Mouse (Mus musculus): ENCODE measurements around the gene Ccdc17.

Gene Ccdc17

DNA sequence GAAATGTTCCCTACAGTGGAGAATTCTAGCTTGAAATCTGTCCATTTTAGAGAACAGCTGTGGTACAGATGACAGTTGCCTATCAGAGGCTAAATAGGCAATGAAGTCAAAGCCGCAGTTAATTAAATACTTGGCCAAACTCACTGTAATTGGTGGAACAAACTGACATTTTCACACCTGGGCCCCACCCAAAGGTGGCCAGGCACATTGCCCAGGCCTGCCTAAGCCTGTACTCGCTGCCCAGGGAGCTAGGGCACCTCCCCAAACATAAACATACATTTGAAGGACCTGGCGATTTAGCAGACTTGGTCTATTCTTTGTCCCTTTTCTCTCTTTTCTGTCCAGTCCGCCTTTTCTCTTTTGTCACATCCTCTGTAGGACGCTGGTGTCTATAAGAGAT is at the start of gene Ccdc17:
TSS of gene Ccdc17 (plus strand) at position 276 of the 400 bp plus-strand sequence.
- DNase-seq (ENCODE audit: low read depth, low spot score): no peak

DNA sequence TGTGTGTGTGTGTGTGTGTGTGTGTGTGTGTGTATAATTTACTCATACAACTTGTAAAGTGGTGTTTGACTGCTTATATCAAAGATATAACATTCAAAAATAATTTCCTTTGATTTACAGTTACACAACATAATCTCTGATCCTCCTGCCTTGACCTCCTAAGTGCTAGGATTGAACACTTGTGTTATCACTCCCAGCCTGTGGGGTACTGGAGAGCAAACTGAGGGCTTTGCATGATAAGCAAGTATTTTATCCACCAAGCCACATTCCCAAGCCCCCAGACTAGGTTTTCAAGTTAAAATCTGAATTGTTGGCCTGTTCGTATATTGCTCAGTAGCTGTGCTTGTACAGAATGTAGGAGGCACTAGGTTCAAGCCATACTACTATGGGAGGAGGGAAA is 46.0 kb upstream of the Ccdc17 start:
- DNase-seq (ENCODE audit: low read depth, low spot score): no peak

DNA sequence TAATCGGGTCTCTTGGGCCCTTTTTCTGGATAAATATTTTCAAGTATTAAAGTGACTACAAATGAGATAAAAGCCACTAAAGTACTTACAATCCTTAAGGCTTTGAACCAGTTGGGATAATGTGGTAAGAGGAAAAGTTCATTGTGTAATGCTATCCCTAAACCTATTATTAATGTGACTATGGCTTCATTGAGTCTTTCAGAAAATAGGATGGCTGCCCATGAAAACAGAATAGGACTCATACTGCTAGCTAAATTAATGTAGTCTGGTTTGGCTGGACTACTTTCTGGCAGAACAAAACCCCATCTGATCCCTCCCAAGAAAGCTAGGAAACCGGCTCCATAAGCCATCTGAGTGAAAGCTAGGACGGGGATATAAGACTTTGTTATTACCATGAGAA is 43.4 kb upstream of the Ccdc17 start:
- DNase-seq (ENCODE audit: low read depth, low spot score): no peak

DNA sequence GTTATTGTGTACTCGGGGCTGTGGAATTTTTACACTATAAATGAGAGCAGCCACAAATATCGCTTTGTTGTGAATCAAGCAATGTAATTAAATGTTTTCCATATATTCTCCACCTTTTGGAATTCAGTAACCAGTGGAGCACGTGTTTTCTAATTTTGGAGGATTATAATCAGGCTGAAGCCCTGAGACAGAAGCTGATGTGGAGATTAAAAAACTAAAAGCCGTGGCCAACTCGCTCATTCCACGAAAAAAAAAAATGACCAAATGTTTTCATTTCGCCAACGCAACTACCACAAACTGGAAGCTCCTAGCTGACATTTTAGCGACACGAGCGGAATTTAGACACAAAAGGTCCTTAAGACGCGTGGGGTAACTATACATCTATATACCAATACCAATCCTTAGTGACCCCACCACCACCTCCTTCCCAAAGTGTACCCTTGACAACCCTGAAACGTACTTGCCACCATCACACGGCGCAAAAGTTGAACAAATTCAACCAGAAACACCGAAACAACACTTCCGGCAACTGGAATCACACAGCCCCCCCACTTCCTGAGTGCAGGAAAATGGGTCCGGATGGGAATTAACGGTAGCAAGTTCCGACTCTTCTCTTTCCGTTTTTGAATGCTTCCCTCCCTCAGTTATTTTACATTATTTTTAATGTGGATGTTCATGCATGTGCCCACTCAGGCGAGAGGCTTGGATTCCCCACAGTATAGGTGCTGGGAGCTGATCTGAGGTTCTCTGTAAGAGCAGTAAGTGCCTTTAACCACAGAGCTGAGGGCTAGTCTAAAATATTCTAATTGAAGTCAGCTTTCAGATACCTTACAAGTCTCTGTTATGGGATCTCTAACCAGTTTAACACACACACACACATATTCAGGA is 40.8 kb upstream of the Ccdc17 start, which contains the start of gene Tmem69:
TSS of gene Tmem69 (minus strand) at position 524 of the 888 bp plus-strand sequence.
- peak; percentile 60 for DNase-seq (ENCODE audit: low read depth, low spot score)

DNA sequence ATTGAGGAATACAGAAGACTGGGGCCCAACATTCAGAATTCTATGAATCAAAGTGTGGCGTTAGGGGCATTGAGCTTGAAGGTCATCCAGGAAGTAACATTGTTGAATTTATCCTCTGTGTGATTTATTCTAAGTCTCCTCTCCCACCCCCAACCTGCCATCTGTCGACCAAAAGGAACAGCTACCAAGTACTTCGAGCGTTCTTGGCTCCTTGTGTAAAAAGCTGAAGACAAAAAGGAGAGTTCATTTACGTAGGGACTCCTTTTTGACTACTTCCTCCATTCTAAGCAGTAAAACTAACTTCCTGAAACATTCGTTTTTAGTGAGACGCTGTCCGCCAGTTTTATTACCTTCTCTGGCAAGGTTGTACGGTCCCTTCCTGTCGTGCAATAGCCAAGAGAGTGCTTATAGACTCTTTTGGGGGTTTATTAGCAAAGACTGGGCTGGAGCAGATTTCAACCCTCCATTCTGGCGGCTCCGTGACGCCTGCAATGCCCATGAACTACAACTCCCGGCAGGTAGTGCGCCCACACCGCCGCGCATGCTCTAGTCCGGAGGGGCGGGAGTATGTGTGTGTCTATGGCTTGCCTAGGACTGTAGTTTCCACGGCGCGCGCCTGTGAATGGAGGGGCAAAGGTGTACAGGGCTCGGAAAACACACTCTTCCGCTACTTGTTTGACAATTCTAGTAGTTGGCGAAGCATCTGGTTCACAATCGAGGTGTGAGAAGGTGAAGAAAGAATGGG is 39.7 kb upstream of the Ccdc17 start:
- peak; percentile 89 for DNase-seq (ENCODE audit: low read depth, low spot score)

DNA sequence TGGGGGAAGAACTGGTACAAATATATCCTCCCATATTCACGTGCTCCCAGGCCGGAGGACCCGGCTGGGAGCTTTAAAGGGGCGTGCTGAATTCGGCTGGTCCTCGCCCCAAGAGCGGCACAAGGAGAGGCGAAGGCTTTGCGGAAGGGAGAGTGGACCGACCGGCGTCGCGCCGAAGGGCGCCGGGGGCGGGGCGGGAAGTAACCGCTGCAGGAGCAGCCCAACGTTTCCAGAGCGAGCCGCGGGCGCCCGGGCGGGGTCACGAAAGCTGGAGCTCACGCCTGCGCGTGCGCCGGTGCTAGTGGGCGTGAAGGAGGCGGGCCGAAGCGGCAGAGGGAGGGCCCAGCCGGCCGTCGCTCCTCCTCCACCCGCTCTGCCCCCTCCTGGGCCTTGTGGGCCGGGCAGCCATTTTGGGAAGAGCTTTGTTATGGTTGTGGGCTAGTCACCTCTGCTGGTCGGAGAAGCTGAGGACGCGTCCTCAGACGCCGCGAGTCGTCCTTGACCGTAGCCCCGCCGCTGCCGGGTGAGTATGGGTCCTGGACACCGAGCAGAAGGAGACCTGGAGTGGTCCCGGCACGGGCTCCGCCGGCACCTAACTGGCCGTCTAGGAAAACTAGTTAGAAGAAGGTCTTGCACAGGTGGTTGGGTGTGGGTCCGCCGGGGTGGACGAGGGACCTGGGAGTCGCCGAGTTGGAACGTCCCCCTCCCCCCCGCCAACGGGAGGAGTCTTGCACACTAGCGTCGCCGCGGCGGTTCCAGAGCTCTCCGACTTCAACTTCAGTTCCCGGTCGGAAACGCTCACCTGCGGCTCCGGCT is 38.9 kb upstream of the Ccdc17 start, which contains the start of gene Gpbp1l1:
TSS of gene Gpbp1l1 (plus strand) at position 353 of the 816 bp plus-strand sequence.
- peak; percentile 94 for DNase-seq (ENCODE audit: low read depth, low spot score)

DNA sequence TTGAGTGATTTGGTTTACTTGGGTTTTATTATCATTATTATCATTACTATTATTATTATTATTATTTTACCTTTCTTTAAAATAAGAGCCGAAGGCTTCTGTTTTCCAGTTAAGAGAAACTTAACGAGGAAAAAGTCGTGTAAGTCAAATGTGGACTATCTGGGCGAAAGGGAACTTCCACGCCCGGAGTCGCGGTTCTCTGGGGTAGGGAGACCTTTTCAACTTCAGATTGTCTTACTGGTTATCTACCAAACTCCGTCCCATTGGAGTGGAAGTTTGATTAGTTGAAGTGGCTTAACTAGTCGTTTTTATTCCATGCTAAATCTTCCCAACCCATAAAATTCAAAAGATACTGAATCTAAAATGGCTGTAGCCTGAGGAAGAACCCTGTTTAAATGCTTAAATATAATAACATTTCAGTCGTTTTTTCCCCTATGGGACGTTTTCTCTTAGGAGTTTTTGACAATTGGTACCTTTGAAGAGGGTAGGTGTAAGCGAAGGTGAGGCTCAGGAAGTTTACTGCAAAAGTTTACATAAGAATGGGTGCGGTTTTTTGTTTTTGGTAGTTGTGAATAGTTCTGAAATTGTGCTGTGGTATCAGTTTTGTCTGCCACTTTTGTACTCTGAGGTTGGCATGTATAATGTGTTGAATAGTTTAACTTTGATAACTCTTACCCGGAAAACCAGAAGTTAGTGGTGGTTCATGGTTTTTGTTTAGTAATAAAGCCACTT is 38.1 kb upstream of the Ccdc17 start:
- DNase-seq (ENCODE audit: low read depth, low spot score): no peak

DNA sequence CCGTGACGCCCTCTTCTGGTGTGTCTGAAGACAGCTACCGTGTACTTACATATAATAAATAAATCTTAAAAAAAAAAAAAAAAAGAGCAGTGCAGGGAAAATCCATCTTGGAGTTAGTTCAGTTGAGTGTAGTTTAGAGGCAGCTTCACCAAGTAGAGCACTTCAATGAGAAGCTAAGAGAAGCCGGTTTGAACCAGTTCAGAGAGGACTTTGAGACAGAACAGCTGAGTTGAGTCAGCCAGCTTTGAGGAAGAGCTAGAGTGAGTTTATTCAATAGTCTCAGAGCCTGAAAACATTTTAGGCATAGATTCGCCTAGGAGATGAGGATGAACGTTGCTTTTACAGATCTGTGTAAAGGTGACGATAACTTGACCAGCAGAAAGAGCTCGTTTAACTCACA is 661 bp upstream of the Ccdc17 start:
- no peak for DNase-seq (ENCODE audit: low read depth, low spot score)

DNA sequence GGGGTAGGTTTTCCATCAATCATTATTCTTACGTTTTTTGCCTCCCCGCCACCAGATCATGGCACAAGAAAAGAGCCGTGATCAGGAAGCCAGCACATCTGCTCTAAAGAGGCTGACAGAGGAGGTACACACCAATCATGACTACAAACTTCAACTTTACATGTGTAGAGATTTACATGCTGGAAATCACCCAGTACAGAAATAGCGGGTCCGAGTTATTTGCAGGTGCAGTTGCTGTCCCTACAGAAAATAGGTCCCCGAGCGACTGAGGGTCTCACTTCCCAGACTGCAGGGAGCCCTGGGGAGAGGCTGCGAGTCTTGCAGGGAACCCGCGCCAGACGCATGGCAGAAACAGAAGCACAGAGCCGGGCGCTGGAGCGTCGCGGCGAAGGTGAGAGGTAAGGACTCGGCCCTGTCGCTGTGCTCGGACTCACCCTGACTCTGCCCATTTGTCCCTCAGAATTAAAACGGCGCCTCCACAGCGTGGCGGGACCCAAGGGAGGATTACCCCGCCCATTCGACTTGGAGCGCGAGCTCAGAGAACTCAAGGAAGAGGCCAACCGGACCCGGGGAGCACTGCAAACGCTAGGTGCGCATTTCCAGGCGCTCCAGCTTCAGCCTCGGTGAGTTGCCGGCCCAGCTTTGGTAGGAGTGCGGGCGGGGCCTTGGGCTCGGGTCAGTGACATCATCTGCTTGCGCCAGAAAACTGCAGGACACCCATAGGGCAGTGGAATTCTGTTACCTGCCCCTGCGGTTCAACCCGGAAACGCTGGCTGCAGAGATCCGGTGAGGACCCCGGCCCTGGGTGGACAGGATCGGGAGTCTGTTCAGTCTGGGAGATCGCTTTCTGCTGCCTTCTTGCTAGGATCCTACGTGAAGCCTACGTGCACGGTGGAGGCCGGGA is 776 bp downstream of the Ccdc17 start:
- peak; percentile 80 for DNase-seq (ENCODE audit: low read depth, low spot score)

DNA sequence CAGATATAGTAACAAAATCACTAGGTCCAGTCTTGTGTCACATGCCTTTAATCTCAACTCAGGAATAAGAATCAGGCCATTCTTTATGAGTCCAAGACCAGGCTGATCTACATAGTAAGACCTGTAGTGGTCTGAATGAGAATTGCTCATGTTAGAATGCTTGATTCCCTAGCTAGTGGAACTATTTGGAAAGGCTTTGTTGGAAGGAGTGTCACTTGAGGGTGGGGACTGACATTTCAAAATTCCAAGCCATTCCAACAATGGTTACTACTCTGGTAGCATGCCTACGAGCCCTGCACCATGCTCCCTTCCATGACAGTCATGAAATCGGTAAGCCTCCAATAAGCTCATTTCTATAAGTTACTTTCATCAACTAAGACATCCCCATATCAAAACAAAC is 16.2 kb downstream of the Ccdc17 start:
- no peak for DNase-seq (ENCODE audit: low read depth, low spot score)

DNA sequence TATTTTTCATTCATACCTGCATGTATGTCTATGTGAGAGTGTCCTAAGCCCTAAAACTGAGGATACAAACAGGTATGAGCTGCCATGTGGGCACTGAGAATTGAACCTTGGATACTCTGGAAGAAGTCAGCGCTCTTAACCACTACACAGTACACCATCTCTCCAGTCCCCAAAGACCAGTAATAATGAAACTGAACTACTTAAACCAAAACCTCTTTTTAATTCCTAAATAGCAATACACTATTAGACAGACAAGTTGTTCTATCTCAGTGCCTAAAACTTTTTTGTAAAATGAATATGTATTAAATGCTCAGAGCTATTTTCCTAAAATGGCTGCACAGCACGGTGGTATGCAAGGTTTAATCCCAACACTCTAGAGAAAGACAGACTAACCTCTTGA is 18.8 kb downstream of the Ccdc17 start:
- no peak for DNase-seq (ENCODE audit: low read depth, low spot score)

DNA sequence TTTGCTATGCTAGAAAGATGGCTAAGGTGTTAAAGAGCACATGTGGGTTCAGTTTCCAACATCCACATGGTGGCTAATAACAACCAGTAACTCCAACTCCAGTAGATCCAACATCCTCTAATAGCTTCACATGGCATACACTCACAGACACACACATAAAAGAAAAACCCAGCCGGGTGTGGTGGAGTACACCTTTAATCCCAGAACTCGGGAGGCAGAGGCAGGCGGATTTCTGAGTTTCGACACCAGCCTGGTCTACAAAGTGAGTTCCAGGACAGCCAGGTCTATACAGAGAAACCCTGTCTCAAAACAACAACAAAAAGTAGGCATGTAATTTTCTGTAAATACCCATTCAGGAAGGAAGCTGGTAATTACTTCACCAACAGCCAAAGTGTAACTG is 28.4 kb downstream of the Ccdc17 start:
- DNase-seq (ENCODE audit: low read depth, low spot score): no peak

DNA sequence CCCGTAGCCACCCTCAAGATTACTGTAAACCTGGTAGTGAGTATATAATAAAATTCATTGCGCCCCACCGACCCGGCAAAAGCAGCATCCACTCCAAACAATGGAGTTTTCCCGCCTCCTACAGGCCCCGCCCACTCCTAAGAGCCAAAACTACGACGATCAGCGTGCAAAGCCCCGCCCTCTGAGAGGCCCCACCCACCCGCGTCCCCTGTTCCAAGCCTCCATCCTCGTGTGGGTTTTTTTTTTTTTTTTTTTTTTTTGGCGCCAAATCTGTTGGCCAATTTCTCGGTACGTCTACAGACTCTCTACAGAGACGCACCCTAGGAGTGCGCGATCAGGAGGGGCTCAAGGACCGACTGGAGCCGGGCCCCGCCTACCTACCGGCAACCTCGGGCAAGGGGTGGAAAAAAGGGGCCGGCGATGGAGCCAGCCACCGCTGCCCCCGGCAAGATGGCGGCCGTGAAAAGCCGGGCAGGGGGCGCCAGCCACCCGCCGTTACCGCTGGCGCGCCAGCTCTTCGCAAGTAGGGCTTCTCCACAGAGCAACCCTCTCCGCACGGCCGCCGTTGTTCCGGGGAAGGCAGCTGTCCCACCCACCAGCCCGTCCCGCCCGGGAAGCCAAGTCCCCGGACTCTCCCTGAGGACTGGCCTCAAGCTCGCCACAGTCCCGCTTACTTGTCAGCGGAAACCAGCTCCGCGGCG is 30.4 kb downstream of the Ccdc17 start:
- DNase-seq (ENCODE audit: low read depth, low spot score): peak; percentile 70

DNA sequence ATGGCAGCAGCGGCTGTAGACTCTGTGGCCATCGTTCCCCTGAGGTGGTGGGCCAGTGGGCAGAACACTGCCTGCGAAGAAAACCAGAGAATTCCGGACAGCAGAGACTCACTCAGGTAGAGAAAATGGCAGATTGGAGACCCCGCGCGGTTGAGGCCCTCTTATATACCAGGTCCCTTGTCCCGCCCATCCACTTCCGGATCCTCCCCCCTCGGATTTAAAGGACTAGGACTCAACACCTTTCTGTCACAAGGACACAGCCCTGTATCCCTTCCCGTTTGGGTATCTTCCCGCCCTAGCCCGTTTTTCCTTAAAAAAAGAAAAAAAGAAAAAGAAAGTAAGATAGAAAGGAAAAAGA is 30.9 kb downstream of the Ccdc17 start:
- DNase-seq (ENCODE audit: low read depth, low spot score): peak; percentile 90

DNA sequence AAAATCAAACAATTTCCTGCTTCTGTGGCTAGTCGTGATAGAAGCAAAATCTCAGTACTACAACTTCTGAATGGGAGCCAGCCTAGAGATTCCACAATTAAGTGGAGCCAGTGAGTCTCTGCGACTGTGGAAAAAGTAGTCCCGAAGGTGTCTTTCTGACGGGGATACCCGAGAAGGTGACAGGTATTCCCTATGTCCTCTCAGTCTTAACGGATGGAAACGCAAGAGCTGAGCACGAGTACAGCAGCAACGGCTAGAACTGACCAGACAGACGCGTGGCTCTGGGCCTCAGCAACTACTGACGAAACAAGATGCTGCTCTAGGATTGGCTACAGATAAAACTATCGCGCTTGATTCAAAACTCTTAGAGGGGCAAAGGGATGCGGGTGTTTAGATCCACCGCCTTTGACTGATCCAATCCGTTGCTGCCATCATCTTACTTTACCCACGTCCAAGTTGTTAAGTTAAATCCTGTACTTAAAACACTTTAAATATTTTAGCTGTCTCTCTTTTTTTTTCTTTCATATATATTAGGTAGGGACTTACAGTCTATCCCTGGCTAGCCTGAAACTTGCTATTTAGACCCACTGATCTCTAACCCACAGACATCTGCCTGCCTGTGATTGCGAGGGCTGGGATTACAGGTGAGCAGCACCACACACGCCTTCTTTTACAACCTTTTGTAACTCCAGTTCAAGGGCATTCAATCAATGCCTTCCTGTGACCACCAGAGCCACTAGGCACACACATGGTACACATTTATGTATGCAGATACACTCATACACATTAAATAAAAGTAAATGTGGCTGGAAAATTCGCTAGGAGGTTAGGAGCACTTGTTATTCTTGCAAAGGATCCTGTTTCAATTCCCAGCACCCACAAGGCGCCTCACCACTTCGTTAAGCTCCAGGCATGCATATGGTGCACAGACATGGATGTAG is 31.5 kb downstream of the Ccdc17 start, which contains the start of gene Nasp:
TSS of gene Nasp (minus strand) at position 220 of the 941 bp plus-strand sequence.
- DNase-seq (ENCODE audit: low read depth, low spot score): peak; percentile 76

DNA sequence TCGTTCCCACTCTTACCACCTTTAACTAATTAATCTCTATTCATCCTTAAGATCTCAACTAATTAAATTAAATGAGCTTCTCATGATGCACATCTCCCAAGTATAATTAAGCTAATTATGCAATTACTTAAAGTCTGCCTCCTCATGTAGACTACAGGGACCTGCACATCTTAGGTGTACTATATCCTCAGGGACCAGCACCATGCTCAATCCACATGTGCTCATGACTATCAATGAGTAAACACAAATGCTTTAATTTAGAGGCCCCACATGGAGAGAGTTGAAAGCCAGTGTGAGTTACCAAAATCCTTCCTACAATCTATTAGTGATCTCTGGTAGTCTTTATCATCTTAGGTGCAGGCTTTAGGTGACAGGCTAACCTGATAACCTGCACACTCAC is 38.7 kb downstream of the Ccdc17 start:
- DNase-seq (ENCODE audit: low read depth, low spot score): no peak

DNA sequence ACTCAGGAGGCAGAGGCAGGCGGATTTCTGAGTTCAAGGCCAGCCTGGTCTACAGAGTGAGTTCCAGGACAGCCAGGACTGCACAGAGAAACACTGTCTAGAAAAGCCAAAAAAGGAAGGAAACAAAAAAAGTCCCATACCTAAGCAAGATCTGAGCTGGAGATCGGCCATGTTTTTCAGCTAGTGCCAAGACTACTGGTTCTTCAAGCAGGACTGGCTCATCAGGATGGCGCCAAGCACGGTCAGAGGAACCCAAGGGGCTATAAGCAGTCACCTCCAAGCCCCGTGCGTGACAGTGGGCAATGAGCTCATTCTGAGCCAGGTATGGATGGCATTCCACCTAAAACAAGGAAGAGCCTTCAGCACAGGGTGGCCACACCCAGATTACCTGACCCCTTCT is 42.4 kb downstream of the Ccdc17 start:
- DNase-seq (ENCODE audit: low read depth, low spot score): no peak

DNA sequence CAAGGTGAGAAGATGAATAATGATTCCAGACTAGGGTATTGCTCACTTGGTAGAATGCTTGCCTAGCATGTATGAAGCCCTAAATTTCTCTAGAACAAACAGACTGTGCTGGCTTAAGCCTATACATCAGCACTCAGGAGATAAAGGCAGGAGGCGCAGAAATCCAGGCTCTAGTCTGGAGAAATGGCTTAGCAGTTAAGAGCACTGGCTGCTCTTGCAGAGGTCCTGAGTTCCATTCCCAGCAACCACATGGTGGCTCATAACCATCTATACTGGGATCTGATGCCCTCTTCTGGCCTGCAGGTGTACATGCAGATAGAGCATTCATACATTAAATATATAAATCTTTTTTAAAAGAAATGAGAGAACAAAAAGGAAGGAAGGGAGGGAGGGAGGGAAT is 45.6 kb downstream of the Ccdc17 start:
- no peak for DNase-seq (ENCODE audit: low read depth, low spot score)
